ENCODE assay signal across 9 mouse cellular contexts in the genomic region with DNA sequence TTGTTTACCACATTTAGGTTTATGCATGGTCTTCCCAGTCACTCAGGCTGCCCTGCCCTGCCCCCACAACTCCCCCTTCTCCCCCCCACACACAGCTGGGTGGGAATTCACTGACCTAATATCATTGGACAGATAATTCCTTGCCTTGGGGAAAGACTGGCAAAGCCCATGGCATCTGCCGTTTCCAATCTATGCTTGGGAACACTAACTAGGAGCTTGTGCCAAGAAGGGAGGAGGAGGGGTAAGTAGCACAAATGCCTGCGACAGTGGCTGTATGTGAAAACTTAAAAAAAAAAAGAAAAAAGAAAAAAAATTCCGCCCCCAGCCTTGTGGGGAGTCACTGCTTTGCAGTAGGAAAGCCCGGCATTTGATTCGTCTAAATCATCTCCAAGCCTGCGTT. TPM values are rescaled to one million over a fixed set of nuclear protein-coding genes. Genes with fewer than 3 reads are reported as not detected.
DNase-seq lines count a peak whose midpoint lies in the region; ATAC-seq and TF ChIP-seq lines count a peak whose summit lies in the region.
"Had no signal": no experiment of that assay in that cellular context is flagged by ENCODE, and none has a peak within 500 bp of the region (broad histone marks: within the 10 kb centered on the region; RNA-seq: fewer than 3 reads in every experiment).

No protein-coding gene starts in this region.

- H3K4me3 ChIP-seq in lung, embryonic 14.5 days (ENCODE audit: low read depth, low read length): no peak overlapping the region
- H3K4me3 ChIP-seq in hindbrain, embryonic 14.5 days (replicated peaks; ENCODE audit: low read length): no peak overlapping the region
- H3K4me3 ChIP-seq in neural tube, embryonic 15.5 days (replicated peaks): no peak overlapping the region

- no peak overlapping the region for H3K9ac ChIP-seq in lung, embryonic 14.5 days
- H3K9ac ChIP-seq in hindbrain, embryonic 14.5 days: no peak overlapping the region
- no peak overlapping the region for H3K9ac ChIP-seq in neural tube, embryonic 15.5 days (replicated peaks)

- 52% methylated on average over 6 of the region's 6 CpGs for WGBS in lung, embryonic 14.5 days
- 26% methylated on average over 6 of the region's 6 CpGs for WGBS in hindbrain, embryonic 14.5 days
- 24% methylated on average over 6 of the region's 6 CpGs for WGBS in neural tube, embryonic 15.5 days

- H3K36me3 ChIP-seq in lung, embryonic 14.5 days (ENCODE audit: insufficient read depth): peaks cover 35% of the 10 kb centered on the region; the same call in 1 of the 2 replicates
- H3K36me3 ChIP-seq in hindbrain, embryonic 14.5 days (replicated peaks; ENCODE audit: control insufficient read depth, insufficient read depth): peaks cover 12% of the 10 kb centered on the region
- H3K36me3 ChIP-seq in neural tube, embryonic 15.5 days: no peaks in the 10 kb centered on the region

- no peak overlapping the region for H3K4me2 ChIP-seq in lung, embryonic 14.5 days
- H3K4me2 ChIP-seq in hindbrain, embryonic 14.5 days (replicated peaks): no peak overlapping the region
- H3K4me2 ChIP-seq in neural tube, embryonic 15.5 days: no peak overlapping the region

- no peak for TF ChIP-seq CTCF in lung, embryonic 14.5 days (IDR thresholded peaks at IDR 0.05; ENCODE audit: low read depth)

- H3K27ac ChIP-seq in lung, embryonic 14.5 days (ENCODE audit: low read depth): no peak overlapping the region; the same call in 1 of the 2 replicates
- H3K27ac ChIP-seq in hindbrain, embryonic 14.5 days: peak overlapping the region; percentile 56; the same call in 1 of the 2 replicates
- peak overlapping the region; percentile 49 for H3K27ac ChIP-seq in neural tube, embryonic 15.5 days (replicated peaks)

- no peaks in the 10 kb centered on the region for H3K9me3 ChIP-seq in lung, embryonic 14.5 days (ENCODE audit: low read depth, low read length)
- no peaks in the 10 kb centered on the region for H3K9me3 ChIP-seq in hindbrain, embryonic 14.5 days (ENCODE audit: control insufficient read depth, low read length)
- H3K9me3 ChIP-seq in neural tube, embryonic 15.5 days (replicated peaks): no peaks in the 10 kb centered on the region

- no peaks in the 10 kb centered on the region for H3K4me1 ChIP-seq in lung, embryonic 14.5 days (ENCODE audit: insufficient read depth)
- peaks cover 59% of the 10 kb centered on the region for H3K4me1 ChIP-seq in hindbrain, embryonic 14.5 days (replicated peaks; ENCODE audit: control insufficient read depth, insufficient read depth, low read length)
- peaks cover 60% of the 10 kb centered on the region for H3K4me1 ChIP-seq in neural tube, embryonic 15.5 days

- no peak for ATAC-seq in lung, embryonic 14.5 days (ENCODE audit: insufficient read depth)
- 0 out of 2 replicates have a peak, but pooled peaks have one; percentile 64 for ATAC-seq in hindbrain, embryonic 14.5 days (ENCODE audit: low FRiP score)
- peak; percentile 53; the same call in 1 of the 2 replicates for ATAC-seq in neural tube, embryonic 15.5 days (ENCODE audit: low FRiP score)
- ATAC-seq: Patski had no signal

- H3K27me3 ChIP-seq in lung, embryonic 14.5 days (ENCODE audit: insufficient read depth, low read length): no peaks in the 10 kb centered on the region
- H3K27me3 ChIP-seq in hindbrain, embryonic 14.5 days (ENCODE audit: control insufficient read depth, insufficient read depth, low read length): no peaks in the 10 kb centered on the region
- no peaks in the 10 kb centered on the region for H3K27me3 ChIP-seq in neural tube, embryonic 15.5 days (replicated peaks)
- H3K27me3 ChIP-seq: Patski had no signal

- DNase-seq in lung, embryonic 14.5 days: peak; percentile 27
- DNase-seq in lung, postnatal 14 days: no peak
- peak; percentile 35 to 50 for DNase-seq in cerebellum, postnatal 36 days
- peak; percentile 66 for DNase-seq in hindbrain, embryonic 14.5 days (ENCODE audit: low spot score)
- no peak for DNase-seq in spleen, postnatal 36 days (ENCODE audit: low spot score in 2 of 2)
- no peak for DNase-seq in urinary bladder, postnatal 25 days (ENCODE audit: low spot score)
- DNase-seq in kidney, postnatal 25 days: no peak

RNA-seq across cellular contexts. Expression of a gene that starts 56.4 kb away (rescaled TPM):
- 174 and 179 TPM in 2 replicates for polyA plus RNA-seq in lung, embryonic 14.5 days (2014; fragmentation: Nextera tagmentation; extraction: Ambion mirVana)
- 29.1 and 43.5 TPM in 2 replicates for polyA plus RNA-seq in hindbrain, embryonic 14.5 days (2014; fragmentation: Nextera tagmentation; extraction: Ambion mirVana)
- 21.2 and 30.5 TPM in 2 replicates for polyA plus RNA-seq in neural tube, embryonic 15.5 days (2015; fragmentation: Nextera tagmentation; extraction: Ambion mirVana)

RNA-seq across cellular contexts. Expression of a gene that starts 57.4 kb away (rescaled TPM):
- 124 and 128 TPM in 2 replicates for polyA plus RNA-seq in lung, embryonic 14.5 days (2014; fragmentation: Nextera tagmentation; extraction: Ambion mirVana)
- polyA plus RNA-seq in hindbrain, embryonic 14.5 days (2014; fragmentation: Nextera tagmentation; extraction: Ambion mirVana): 68.7 and 72.6 TPM in 2 replicates
- 50.5 and 52.0 TPM in 2 replicates for polyA plus RNA-seq in neural tube, embryonic 15.5 days (2015; fragmentation: Nextera tagmentation; extraction: Ambion mirVana)

Comparison
In these comparisons a context has a peak if more than half of its experiments do, and no peak if none do; other contexts are left out.
1. DNase-seq: peak in lung, embryonic 14.5 days (single experiment), cerebellum, postnatal 36 days (2 of 2) and hindbrain, embryonic 14.5 days (single experiment); none in lung, postnatal 14 days (single experiment), spleen, postnatal 36 days (0 of 2), urinary bladder, postnatal 25 days (single experiment) and kidney, postnatal 25 days (0 of 2).